Mouse (Mus musculus) E14TG2a.4 (cell line): ENCODE results near the gene Mier3.

ENCODE experiments used
- CTCF ChIP-seq: conservative IDR thresholded peaks from 2 replicates; pipeline ENCODE4 v1.5.1; 2014; ENCODE audit warnings: low read length
- NANOG ChIP-seq: IDR thresholded peaks from 2 replicates; pipeline ENCODE4 v1.6.1; 2014; ENCODE audit warnings: borderline replicate concordance, low read length, mixed read lengths
- POU5F1 ChIP-seq: IDR thresholded peaks from 2 replicates; pipeline ENCODE4 v1.6.1; 2014; ENCODE audit warnings: low read length, borderline replicate concordance

DNA sequence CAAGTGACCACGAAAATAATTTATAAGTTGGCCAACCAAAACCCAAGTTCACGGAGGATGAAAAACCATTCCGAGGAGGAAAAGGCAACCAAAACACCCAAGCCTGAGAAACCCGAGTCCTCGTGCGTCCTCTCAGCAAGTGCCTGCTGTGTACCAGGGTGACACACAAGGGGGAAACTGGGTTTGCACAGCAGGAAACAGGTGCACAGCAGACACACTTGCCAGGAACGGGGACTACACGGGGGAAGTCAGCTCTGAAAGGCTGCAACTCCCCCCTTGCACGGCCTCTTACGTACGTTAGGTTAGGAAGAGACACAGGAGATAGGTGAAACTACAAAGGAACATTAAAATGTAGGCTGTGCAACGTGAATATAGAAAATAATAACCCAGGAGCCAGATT is 81.7 kb downstream of the Mier3 start:
- TF ChIP-seq CTCF (no peak), NANOG (no peak), POU5F1 (no peak)
